Mouse (Mus musculus) adrenal gland, postnatal 10 days (tissue): Measurements from ENCODE around the gene Dlg3. TPM values are rescaled to one million over a fixed set of nuclear protein-coding genes. Genes with fewer than 3 reads are reported as not detected.

Experiments used
- DNase-seq: peaks from one replicate; pipeline ENCODE4 v3.0.0; 2021; ENCODE audit warnings: mixed read lengths
- total RNA-seq, 2 experiments: library from RNA; stranded (reverse); gene quantifications; 2 replicates each; pipeline ENCODE4 v1.2.3; 2021

Dlg3 gene
- total RNA-seq, 2 experiments from 2014 or later = 20.2 to 29.0 TPM

- DNase-seq = no peak
Observed at GRCm38 (mm10) chrX:100797370-100797769, 29.8 kb downstream of the Dlg3 start.

- DNase-seq = no peak
Observed at GRCm38 (mm10) chrX:100797851-100798527, 30.5 kb downstream of the Dlg3 start.

GRCm38 (mm10) chrX:100800643-100801042, 33.1 kb downstream of the Dlg3 start:
- no peak for DNase-seq

- no peak for DNase-seq
Observed at GRCm38 (mm10) chrX:100802034-100802433, 34.5 kb downstream of the Dlg3 start.

GRCm38 (mm10) chrX:100811129-100811528, 43.6 kb downstream of the Dlg3 start:
- no peak for DNase-seq

GRCm38 (mm10) chrX:100814139-100814538, 46.6 kb downstream of the Dlg3 start:
- no peak for DNase-seq

- DNase-seq = peak; percentile 18
Observed at GRCm38 (mm10) chrX:100815766-100816165, 48.2 kb downstream of the Dlg3 start.

- DNase-seq = no peak
Observed at GRCm38 (mm10) chrX:100818681-100819080, 51.2 kb downstream of the Dlg3 start.

- DNase-seq = no peak
Observed at GRCm38 (mm10) chrX:100821149-100821548, 53.6 kb downstream of the Dlg3 start.

GRCm38 (mm10) chrX:100825557-100825956, 58.0 kb downstream of the Dlg3 start:
- DNase-seq = no peak

- DNase-seq = no peak
Observed at GRCm38 (mm10) chrX:100832806-100833205, 65.3 kb downstream of the Dlg3 start.

GRCm38 (mm10) chrX:100839211-100839610, 71.7 kb downstream of the Dlg3 start:
- DNase-seq = no peak

Other genes with a start within 250 kb of the Dlg3 start
- gene Dgat2l6, start 242.9 kb upstream of the Dlg3 start, total RNA-seq = not detected
- not detected for gene Awat1, start 195.5 kb upstream of the Dlg3 start, total RNA-seq
- 1 to 10 TPM in 1 of 2 experiments, under 1 TPM in 1; 0.45 to 1.3 TPM for gene P2ry4, start 172.9 kb upstream of the Dlg3 start, total RNA-seq
- not detected for gene Arr3, start 162.2 kb upstream of the Dlg3 start, total RNA-seq
- 1 to 10 TPM; 7.0 to 8.0 TPM for gene Kif4, start 142.0 kb upstream of the Dlg3 start, total RNA-seq
- gene Pdzd11, start 141.2 kb upstream of the Dlg3 start, total RNA-seq = 10 to 100 TPM; 41.0 to 41.9 TPM
- 1 to 10 TPM in 1 of 2 experiments, under 1 TPM in 1; 0.69 to 1.2 TPM for gene Gdpd2, start 37.8 kb upstream of the Dlg3 start, total RNA-seq